Mouse (Mus musculus) megakaryocyte, embryonic 14.5 days (primary cell): ENCODE measurements around the gene Pde4d.

Experiments
- FLI1 ChIP-seq: IDR thresholded peaks from 2 replicates; pipeline ENCODE4 v1.6.1; 2012; ENCODE audit warnings: low read length, inconsistent platforms, mixed read lengths
- GATA1 ChIP-seq: IDR thresholded peaks from 3 replicates; pipeline ENCODE4 v1.6.1; 2012; ENCODE audit warnings: mixed read lengths, low read length, inconsistent platforms, borderline replicate concordance

GRCm38 (mm10) chr13:108751155-108751840, 301.6 kb downstream of the Pde4d start:
- TF ChIP-seq GATA1, result no peak
- no peak for TF ChIP-seq FLI1
